Mouse (Mus musculus) lung, postnatal 0 days (tissue): ENCODE data around the gene Pnp2. TPM values are rescaled to one million over a fixed set of nuclear protein-coding genes. Genes with fewer than 3 reads are reported as not detected.

Source experiments
- ATAC-seq: fragments of 200-750 bp; cut with Nextera tagmentation; 2 replicates; pipeline ENCODE4 v1.8.0; 2017; ENCODE audit warnings: moderate library complexity
- DNase-seq: peaks from one replicate; pipeline ENCODE4 v3.0.0-alpha.2; 2016; ENCODE audit warnings: low spot score
- H3K27ac ChIP-seq: fragments of 300-500 bp; sonication (generic); 2 replicates; pipeline ENCODE4 v1.5.1; 2014; ENCODE audit warnings: antibody characterized with exemption, mild to moderate bottlenecking, low read length, mixed read lengths
- H3K27me3 ChIP-seq: fragments of 300-500 bp; sonication (generic); replicated peaks from 2 replicates; pipeline ENCODE4 v1.6.1; 2014; ENCODE audit warnings: low read length, mixed read lengths; ENCODE audit not compliant: insufficient read depth
- H3K36me3 ChIP-seq: fragments of 300-500 bp; sonication (generic); 2 replicates; pipeline ENCODE4 v1.6.1; 2014; ENCODE audit warnings: low read length, mixed read lengths; ENCODE audit not compliant: insufficient read depth
- H3K4me1 ChIP-seq: fragments of 300-500 bp; sonication (generic); 2 replicates; pipeline ENCODE4 v1.6.1; 2014; ENCODE audit warnings: antibody characterized with exemption, low read depth, low read length, mixed read lengths; ENCODE audit not compliant: insufficient read depth
- H3K4me2 ChIP-seq: fragments of 300-500 bp; sonication (generic); replicated peaks from 2 replicates; pipeline ENCODE4 v1.6.1; 2014; ENCODE audit warnings: low read depth, mild to moderate bottlenecking, low read length, moderate library complexity, mixed read lengths
- H3K4me3 ChIP-seq: fragments of 300-500 bp; sonication (generic); 2 replicates; pipeline ENCODE4 v1.5.1; 2014; ENCODE audit warnings: low read depth, low read length
- H3K9ac ChIP-seq: fragments of 300-500 bp; sonication (generic); replicated peaks from 2 replicates; pipeline ENCODE4 v1.6.1; 2014; ENCODE audit warnings: low read depth, mild to moderate bottlenecking
- H3K9me3 ChIP-seq: fragments of 300-500 bp; sonication (generic); 2 replicates; pipeline ENCODE4 v1.6.1; 2016; ENCODE audit warnings: low read length, mixed read lengths
- CTCF ChIP-seq: IDR thresholded peaks from 2 replicates; pipeline ENCODE4 v1.5.1; 2016; ENCODE audit warnings: antibody characterized with exemption, mild to moderate bottlenecking
- EP300 ChIP-seq: IDR thresholded peaks from 2 replicates; pipeline ENCODE4 v1.6.1; 2016; ENCODE audit warnings: antibody characterized with exemption, mild to moderate bottlenecking, control low read depth
- WGBS: fragments of 180-500 bp; shearing (Covaris S2); extraction: QIAGEN DNeasy Blood & Tissue Kit; methylation state at CpG from one replicate; pipeline ENCODE4 v1.1.7; 2014; 5-methylcytosine and 5-hydroxymethylcytosine counted together
- polyA plus RNA-seq: library from polyadenylated mRNA; unstranded; fragments of >200 nt; fragmentation: Nextera tagmentation; extraction: Ambion mirVana; gene quantifications from 2 replicates; pipeline ENCODE4 v1.2.1, GENCODE M21; 2015

The Pnp2 gene
- polyA plus RNA-seq, 1 experiment from 2014 or later, result 1.2 TPM

- ATAC-seq (peak; percentile 71), DNase-seq (peak; percentile 64)
- WGBS, result 35% methylated on average over 2 of the region's 2 CpGs
Observed at GRCm38 (mm10) chr14:50997999-50998666, 42.3 kb downstream of the Pnp2 start.

GRCm38 (mm10) chr14:51007152-51007801 is 51.5 kb downstream of the Pnp2 start, which contains the start of gene Rnase10:
Rnase10 (plus strand) TSS chr14:51007751.
- peak within 1 kb of the TSS; percentile 81 for H3K27ac ChIP-seq
- TF ChIP-seq EP300, result no peak
- TF ChIP-seq CTCF, result no peak
- H3K9ac ChIP-seq, result no peak within 1 kb of the TSS
- H3K36me3 ChIP-seq, result no peaks in the 10 kb centered on the region
- no peaks in the 10 kb centered on the region for H3K27me3 ChIP-seq
- no peak within 1 kb of the TSS for H3K4me3 ChIP-seq
- peaks cover 5% of the 10 kb centered on the region; the same call in 1 of the 2 replicates for H3K4me1 ChIP-seq
- ATAC-seq (no peak), DNase-seq (peak; percentile 13)
- 74% methylated on average over 8 of the region's 8 CpGs for WGBS
- peak within 1 kb of the TSS; percentile 23 for H3K4me2 ChIP-seq
- no peaks in the 10 kb centered on the region for H3K9me3 ChIP-seq

More at GRCm38 (mm10) chr14:50997999-50998666, 42.3 kb downstream of the Pnp2 start:
- Histone ChIP-seq H3K27ac (peak overlapping the region; percentile 38; the same call in 1 of the 2 replicates), H3K4me3 (no peak overlapping the region), H3K36me3 (no peaks in the 10 kb centered on the region), H3K4me2 (no peak overlapping the region), H3K9me3 (no peaks in the 10 kb centered on the region), H3K9ac (no peak overlapping the region), H3K27me3 (no peaks in the 10 kb centered on the region), H3K4me1 (no peaks in the 10 kb centered on the region)
- TF ChIP-seq CTCF (no peak), EP300 (peak; percentile 92)

DNA sequence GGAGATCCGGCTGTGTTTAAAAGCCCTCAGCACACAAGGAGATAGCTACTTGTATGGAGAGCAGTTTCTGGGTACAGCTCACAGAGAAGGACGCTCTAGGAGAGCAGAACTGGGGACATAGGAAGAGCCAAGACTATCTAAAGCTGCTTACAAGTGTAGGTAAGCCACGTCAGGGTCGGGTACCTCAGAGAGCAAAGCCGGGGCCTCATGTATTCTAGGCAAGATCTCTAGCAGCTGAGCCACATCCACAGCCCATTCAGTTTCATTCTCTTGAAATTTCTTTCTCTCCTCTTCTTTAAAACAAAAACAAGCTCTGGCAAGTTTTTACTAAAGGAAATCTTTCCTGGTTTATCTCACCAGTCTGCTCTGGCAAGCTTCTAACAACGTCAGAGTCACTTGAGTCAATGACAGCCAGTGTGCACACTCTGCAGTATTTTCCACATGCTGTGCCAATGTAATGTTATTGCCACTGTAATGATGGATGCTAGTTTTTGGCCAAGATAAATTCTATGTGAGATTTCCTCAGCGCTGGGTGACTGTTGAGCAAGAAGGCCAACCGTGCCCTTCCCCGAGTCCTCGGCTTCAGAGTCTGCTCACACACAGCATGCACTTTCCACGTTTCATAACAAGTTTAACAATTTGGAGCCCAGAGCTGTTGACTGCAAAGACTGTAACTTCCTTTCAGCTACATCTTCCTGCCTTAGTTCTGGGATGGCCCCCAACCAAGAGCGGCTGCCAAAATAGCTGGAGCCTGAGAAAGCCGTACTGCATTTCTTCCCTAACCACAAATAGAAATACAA is 52.3 kb downstream of the Pnp2 start:
- H3K27ac ChIP-seq, result peak overlapping the region; percentile 81
- peak; percentile 95 for ATAC-seq
- H3K9me3 ChIP-seq, result no peaks in the 10 kb centered on the region
- no peaks in the 10 kb centered on the region for H3K36me3 ChIP-seq
- H3K4me3 ChIP-seq, result no peak overlapping the region
- 38% methylated on average over 13 of the region's 13 CpGs for WGBS
- H3K4me1 ChIP-seq, result peaks cover 5% of the 10 kb centered on the region; the same call in 1 of the 2 replicates
- DNase-seq, result peak; percentile 93
- H3K4me2 ChIP-seq, result peak overlapping the region; percentile 23
- H3K27me3 ChIP-seq, result no peaks in the 10 kb centered on the region
- peak; percentile 77 for TF ChIP-seq EP300
- TF ChIP-seq CTCF, result no peak
- no peak overlapping the region for H3K9ac ChIP-seq

DNA sequence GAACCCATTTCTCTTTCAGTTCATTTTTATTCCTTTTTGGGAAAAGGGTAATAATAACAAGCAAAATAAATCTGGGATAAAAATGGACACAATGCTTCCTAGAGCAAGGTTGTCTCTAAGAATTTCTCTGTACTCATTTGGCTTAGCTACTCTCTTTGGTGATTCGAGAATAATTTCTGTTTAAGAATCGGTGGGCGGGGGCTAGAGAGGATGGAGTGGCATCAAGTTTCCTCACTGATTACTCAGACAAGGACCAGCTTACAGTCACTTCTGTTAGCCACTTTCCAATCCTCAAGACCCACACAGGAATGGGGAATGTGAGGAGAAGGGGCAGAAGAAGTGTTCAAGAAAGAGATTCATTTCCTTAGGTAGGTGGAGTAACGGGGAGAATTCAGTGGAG is 53.0 kb downstream of the Pnp2 start:
- H3K27ac ChIP-seq, result peak overlapping the region; percentile 43; the same call in 1 of the 2 replicates
- peaks cover 5% of the 10 kb centered on the region; the same call in 1 of the 2 replicates for H3K4me1 ChIP-seq
- ATAC-seq (no peak), DNase-seq (no peak)
- H3K27me3 ChIP-seq, result no peaks in the 10 kb centered on the region
- no peak for TF ChIP-seq CTCF
- TF ChIP-seq EP300, result no peak
- no peaks in the 10 kb centered on the region for H3K36me3 ChIP-seq
- H3K9me3 ChIP-seq, result no peaks in the 10 kb centered on the region
- no peak overlapping the region for H3K9ac ChIP-seq
- WGBS, result 61% methylated on average over 4 of the region's 4 CpGs
- H3K4me2 ChIP-seq, result 0 out of 2 replicates have a peak overlapping the region, but pooled peaks have one; percentile 5
- H3K4me3 ChIP-seq, result no peak overlapping the region

DNA sequence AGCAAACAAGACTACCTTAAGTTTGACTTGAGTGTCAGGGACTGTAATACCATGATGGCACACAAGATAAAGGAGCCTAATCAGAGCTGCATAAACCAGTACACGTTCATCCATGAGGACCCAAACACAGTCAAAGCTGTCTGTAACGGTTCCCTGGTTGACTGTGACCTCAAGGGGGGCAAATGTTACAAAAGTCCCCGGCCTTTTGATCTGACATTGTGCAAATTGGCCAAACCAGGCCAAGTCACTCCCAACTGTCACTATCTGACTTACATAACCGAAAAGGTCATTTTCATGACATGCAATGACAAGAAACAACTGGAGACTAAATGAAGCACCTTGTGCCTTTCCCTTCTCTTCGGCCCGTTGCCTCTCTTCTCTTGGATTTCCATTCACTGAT is 53.8 kb downstream of the Pnp2 start:
- no peak overlapping the region for H3K4me3 ChIP-seq
- 75% methylated on average over 6 of the region's 6 CpGs for WGBS
- no peaks in the 10 kb centered on the region for H3K27me3 ChIP-seq
- H3K9ac ChIP-seq, result no peak overlapping the region
- H3K4me1 ChIP-seq, result peaks cover 5% of the 10 kb centered on the region; the same call in 1 of the 2 replicates
- no peak for DNase-seq
- H3K4me2 ChIP-seq, result no peak overlapping the region
- no peak overlapping the region for H3K27ac ChIP-seq
- no peaks in the 10 kb centered on the region for H3K36me3 ChIP-seq
- TF ChIP-seq CTCF, result no peak
- TF ChIP-seq EP300, result no peak
- H3K9me3 ChIP-seq, result no peaks in the 10 kb centered on the region
- ATAC-seq, result no peak

Other genes starting within 250 kb of the Pnp2 start
- not detected in 2 replicates for gene Olfr748, start 248.6 kb upstream of the Pnp2 start, polyA plus RNA-seq
- not detected in 2 replicates for gene Olfr749, start 210.9 kb upstream of the Pnp2 start, polyA plus RNA-seq
- gene Ttc5, start 170.5 kb upstream of the Pnp2 start, polyA plus RNA-seq, result 45.6 and 47.0 TPM in 2 replicates
- gene Ccnb1ip1, start 148.3 kb upstream of the Pnp2 start, polyA plus RNA-seq, result not detected in 2 replicates
- gene Parp2, start 148.2 kb upstream of the Pnp2 start, polyA plus RNA-seq, result 27.6 and 33.7 TPM in 2 replicates
- gene Tep1, start 85.4 kb upstream of the Pnp2 start, polyA plus RNA-seq, result 11.1 and 13.0 TPM in 2 replicates
- gene Klhl33, start 58.5 kb upstream of the Pnp2 start, polyA plus RNA-seq, result 0.52 and 0.63 TPM in 2 replicates
- gene Osgep, start 31.1 kb upstream of the Pnp2 start, polyA plus RNA-seq, result 96.7 and 102 TPM in 2 replicates
- 52.4 and 61.2 TPM in 2 replicates for gene Apex1, start 31.0 kb upstream of the Pnp2 start, polyA plus RNA-seq
- gene Pip4p1, start 25.1 kb upstream of the Pnp2 start, polyA plus RNA-seq, result 52.0 and 52.3 TPM in 2 replicates
- gene Pnp, start 24.9 kb upstream of the Pnp2 start, polyA plus RNA-seq, result 74.6 and 76.8 TPM in 2 replicates
- gene Gm49342, start 11.5 kb upstream of the Pnp2 start, polyA plus RNA-seq, result not detected in 2 replicates
- 0.14 TPM in 1 of 2 replicates, not detected in the other for gene Rnase10, start 51.8 kb downstream of the Pnp2 start, polyA plus RNA-seq
- not detected in 2 replicates for gene Rnase9, start 85.9 kb downstream of the Pnp2 start, polyA plus RNA-seq
- gene Rnase11, start 94.2 kb downstream of the Pnp2 start, polyA plus RNA-seq, result not detected in 2 replicates
- 0.27 and 0.55 TPM in 2 replicates for gene Rnase12, start 101.7 kb downstream of the Pnp2 start, polyA plus RNA-seq
- gene Olfr750, start 118.4 kb downstream of the Pnp2 start, polyA plus RNA-seq, result 0.05 and 0.10 TPM in 2 replicates
- gene Rnase4, start 135.1 kb downstream of the Pnp2 start, polyA plus RNA-seq, result 423 and 443 TPM in 2 replicates
- gene Ang, start 135.2 kb downstream of the Pnp2 start, polyA plus RNA-seq, result 41.5 and 45.4 TPM in 2 replicates
- gene Eddm3b, start 158.4 kb downstream of the Pnp2 start, polyA plus RNA-seq, result 0.08 and 0.15 TPM in 2 replicates
- 2.9 and 3.2 TPM in 2 replicates for gene Rnase6, start 167.9 kb downstream of the Pnp2 start, polyA plus RNA-seq
- 0.70 and 0.74 TPM in 2 replicates for gene Rnase1, start 190.8 kb downstream of the Pnp2 start, polyA plus RNA-seq
- gene Rnase2b, start 206.3 kb downstream of the Pnp2 start, polyA plus RNA-seq, result 0.16 TPM in 1 of 2 replicates, not detected in the other
- gene Ang2, start 243.2 kb downstream of the Pnp2 start, polyA plus RNA-seq, result not detected in 2 replicates
- not detected in 2 replicates for gene Ear14, start 247.4 kb downstream of the Pnp2 start, polyA plus RNA-seq